Mouse (Mus musculus): Measurements from ENCODE around the gene Galnt18.

- no peak for TF ChIP-seq POLR2A (IDR thresholded peaks at IDR 0.05; ENCODE audit: control insufficient read depth, extremely low read depth, insufficient read depth, low read length, poor library complexity)
- TF ChIP-seq CTCF (IDR thresholded peaks at IDR 0.05; ENCODE audit: borderline replicate concordance, control insufficient read depth, extremely low read depth, insufficient read depth, low read length, poor library complexity), result no peak
These were observed 125.3 kb downstream of the Galnt18 start for GRCm38 (mm10) chr7:111654526-111654925.
